Mouse (Mus musculus) spleen, adult 2 months (tissue): ENCODE data around the gene Adgrl3. TPM values are rescaled to one million over a fixed set of nuclear protein-coding genes. Genes with fewer than 3 reads are reported as not detected.
"Not testable (repeated sequence)": the region's sequence is repeated elsewhere in the genome, so short reads cannot be mapped to it uniquely, and the experiment has no call there.

ENCODE experiments used
- DNase-seq, 2 experiments: peaks; one replicate each; pipeline versions ENCODE4 v3.0.0 to v3.0.0-alpha.2; 2012 to 2021; ENCODE audit warnings: low spot score in 2 of 2, low read depth in 1 of 2
- H3K27ac ChIP-seq: fragments of 200-500 bp; 2 replicates; pipeline ENCODE4 v1.5.1; 2012; ENCODE audit warnings: low read length, inconsistent platforms; ENCODE audit not compliant: insufficient read depth
- H3K27me3 ChIP-seq: fragments of 200-500 bp; 2 replicates; pipeline ENCODE4 v1.6.1; 2012; ENCODE audit warnings: mild to moderate bottlenecking, moderate library complexity, low read length, inconsistent platforms; ENCODE audit not compliant: control insufficient read depth, insufficient read depth
- H3K36me3 ChIP-seq: fragments of 200-500 bp; 2 replicates; pipeline ENCODE4 v1.6.1; 2012; ENCODE audit warnings: mild to moderate bottlenecking, low read length, inconsistent platforms; ENCODE audit not compliant: control insufficient read depth, insufficient read depth
- H3K4me1 ChIP-seq: fragments of 200-500 bp; 2 replicates; pipeline ENCODE4 v1.6.1; 2011; ENCODE audit warnings: inconsistent platforms; ENCODE audit not compliant: control insufficient read depth, insufficient read depth, insufficient read length
- H3K4me3 ChIP-seq: fragments of 200-500 bp; 2 replicates; pipeline ENCODE4 v1.5.1; 2011; ENCODE audit warnings: mild to moderate bottlenecking, inconsistent platforms; ENCODE audit not compliant: insufficient read depth, insufficient read length; ENCODE audit errors: extremely low read depth
- CTCF ChIP-seq: fragments of 200-500 bp; IDR thresholded peaks from 2 replicates; pipeline ENCODE4 v1.5.1; 2011; ENCODE audit warnings: mild to moderate bottlenecking, inconsistent platforms; ENCODE audit not compliant: insufficient read depth, insufficient read length, insufficient replicate concordance; ENCODE audit errors: extremely low read depth
- POLR2A ChIP-seq: fragments of 200-500 bp; IDR thresholded peaks from 2 replicates; pipeline ENCODE4 v1.6.1; 2011; ENCODE audit warnings: low read depth, low read length, inconsistent platforms
- WGBS: fragments of 180-500 bp; shearing (Covaris S2); methylation state at CpG from one replicate; pipeline ENCODE4 v1.1.7; 2018; 5-methylcytosine and 5-hydroxymethylcytosine counted together
- polyA plus RNA-seq: library from polyadenylated mRNA; depleted of rRNA; stranded (reverse); fragments of >200 nt; gene quantifications from 2 replicates; pipeline ENCODE4 v1.2.3, GENCODE M21; 2012

The Adgrl3 gene
- polyA plus RNA-seq, 1 experiment = 2.5 TPM

DNA sequence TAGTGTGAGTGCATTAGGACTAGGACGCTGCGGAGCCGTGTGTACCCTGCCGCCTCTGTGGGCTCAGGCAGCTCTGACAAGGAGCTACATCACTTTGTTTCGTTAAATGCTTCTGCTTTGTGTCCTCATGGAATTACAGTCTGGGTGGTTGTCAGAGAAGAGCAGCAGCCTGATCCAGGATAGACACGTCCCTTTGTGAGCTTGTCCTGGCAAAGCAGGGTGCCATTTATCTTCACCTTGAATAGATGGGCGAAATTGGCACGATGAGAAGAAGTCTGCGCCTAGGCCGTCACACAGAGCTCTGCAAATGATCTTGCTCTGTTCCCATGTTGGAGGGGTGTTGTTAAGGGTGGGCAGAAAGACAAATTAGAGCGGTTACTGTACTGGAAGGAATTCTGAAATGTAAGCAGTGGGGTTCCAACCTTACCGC, 504.6 kb downstream of the Adgrl3 start:
- 91% methylated on average over 12 of the region's 12 CpGs for WGBS
- no peak for TF ChIP-seq POLR2A
- no peak for TF ChIP-seq CTCF
- Histone ChIP-seq H3K27me3 (no peaks in the 10 kb centered on the region), H3K36me3 (no peaks in the 10 kb centered on the region), H3K27ac (no peak overlapping the region), H3K4me1 (no peaks in the 10 kb centered on the region), H3K4me3 (no peak overlapping the region)
- no peak for DNase-seq

DNA sequence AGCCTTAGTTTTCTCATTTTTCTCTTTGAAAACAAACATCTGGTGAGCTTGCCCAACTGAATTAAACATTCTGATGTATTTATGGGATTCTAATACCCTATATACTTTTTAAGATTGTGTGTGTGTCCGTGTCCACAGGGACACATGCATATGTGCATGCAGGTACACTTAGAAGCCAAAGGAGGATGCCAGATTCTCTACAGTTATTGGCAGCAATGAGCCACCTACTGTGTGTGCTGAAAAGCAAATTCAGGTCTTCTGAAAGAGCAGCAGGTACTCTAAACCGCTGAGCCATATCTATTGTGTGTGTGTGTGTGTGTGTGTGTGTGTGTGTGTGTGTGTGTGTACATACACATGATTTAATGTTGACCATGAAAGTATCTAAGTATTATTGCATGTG, 505.4 kb downstream of the Adgrl3 start:
- no peak for TF ChIP-seq POLR2A
- TF ChIP-seq CTCF = no peak
- Histone ChIP-seq H3K4me1 (no peaks in the 10 kb centered on the region), H3K36me3 (no peaks in the 10 kb centered on the region), H3K27me3 (no peaks in the 10 kb centered on the region), H3K27ac (no peak overlapping the region), H3K4me3 (no peak overlapping the region)
- 81% methylated on average over 2 of the region's 2 CpGs for WGBS
- DNase-seq = no peak

DNA sequence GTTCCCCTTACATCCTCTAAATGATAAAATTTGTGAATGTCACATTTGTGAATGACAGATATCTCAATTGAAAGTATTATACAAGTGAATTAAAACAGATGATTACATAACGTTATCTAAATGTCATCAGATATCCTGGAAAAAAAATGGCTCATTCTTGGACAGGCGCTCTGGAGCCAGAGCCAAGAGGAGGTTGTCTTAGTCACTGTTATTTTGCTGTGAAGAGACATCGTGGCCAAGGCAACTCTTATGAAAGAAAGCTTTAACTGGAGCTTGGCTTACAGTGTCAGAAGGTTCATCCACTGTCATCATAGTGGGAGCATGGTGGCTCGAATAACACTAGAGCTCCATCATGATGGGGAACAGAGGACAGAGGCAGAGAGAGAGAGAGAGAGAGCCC, 511.7 kb downstream of the Adgrl3 start:
- Histone ChIP-seq H3K4me1 (no peaks in the 10 kb centered on the region), H3K4me3 (no peak overlapping the region), H3K27me3 (no peaks in the 10 kb centered on the region), H3K27ac (no peak overlapping the region), H3K36me3 (no peaks in the 10 kb centered on the region)
- WGBS = 86% methylated on average over 4 of the region's 4 CpGs
- TF ChIP-seq POLR2A = no peak
- no peak for TF ChIP-seq CTCF
- no peak for DNase-seq

DNA sequence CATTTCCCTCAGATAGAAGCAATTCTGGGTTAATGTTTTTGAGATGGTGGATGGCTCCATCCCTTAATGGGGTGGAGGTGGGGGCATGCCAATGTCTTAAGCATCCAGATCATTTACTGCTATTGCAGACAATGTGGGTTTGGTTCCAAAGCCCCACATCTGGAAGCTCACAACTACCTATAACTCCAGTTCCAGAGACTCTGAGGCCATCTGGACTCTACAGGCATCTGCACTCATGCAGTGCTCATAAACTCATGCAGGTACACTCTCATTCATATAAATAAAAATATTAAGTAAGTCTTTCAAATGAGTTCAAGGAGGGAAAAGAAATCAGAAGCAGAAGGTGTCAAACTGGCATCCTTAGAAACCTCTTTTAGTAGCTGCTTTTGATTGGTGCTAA, 530.3 kb downstream of the Adgrl3 start:
- Histone ChIP-seq H3K27ac (no peak overlapping the region), H3K4me1 (no peaks in the 10 kb centered on the region), H3K4me3 (no peak overlapping the region), H3K27me3 (no peaks in the 10 kb centered on the region), H3K36me3 (no peaks in the 10 kb centered on the region)
- no peak for TF ChIP-seq POLR2A
- no peak for TF ChIP-seq CTCF
- DNase-seq = no peak

DNA sequence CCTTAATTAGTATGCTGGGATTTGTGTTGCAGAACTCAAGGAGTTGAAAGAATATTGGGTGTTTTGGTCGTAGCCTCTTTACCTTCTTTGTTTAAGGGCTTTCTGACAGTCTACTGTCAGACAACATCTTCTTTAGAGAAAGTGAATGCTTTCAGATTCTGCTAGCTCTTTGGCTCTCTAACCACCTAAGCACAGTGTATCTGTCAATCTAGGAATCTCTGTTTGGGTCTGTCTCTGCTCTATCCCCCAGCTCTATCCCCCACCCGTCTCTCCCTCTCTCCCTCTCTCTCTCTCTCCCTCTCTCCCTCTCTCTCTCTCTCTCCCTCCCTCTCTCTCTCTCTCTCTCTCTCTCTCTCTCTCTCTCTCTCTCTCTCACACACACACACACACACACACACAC, 535.2 kb downstream of the Adgrl3 start:
- not testable (repeated sequence) for H3K36me3 ChIP-seq, H3K4me1 ChIP-seq, H3K4me3 ChIP-seq, H3K27ac ChIP-seq, H3K27me3 ChIP-seq, DNase-seq
- 78% methylated on average over 2 of the region's 2 CpGs for WGBS

DNA sequence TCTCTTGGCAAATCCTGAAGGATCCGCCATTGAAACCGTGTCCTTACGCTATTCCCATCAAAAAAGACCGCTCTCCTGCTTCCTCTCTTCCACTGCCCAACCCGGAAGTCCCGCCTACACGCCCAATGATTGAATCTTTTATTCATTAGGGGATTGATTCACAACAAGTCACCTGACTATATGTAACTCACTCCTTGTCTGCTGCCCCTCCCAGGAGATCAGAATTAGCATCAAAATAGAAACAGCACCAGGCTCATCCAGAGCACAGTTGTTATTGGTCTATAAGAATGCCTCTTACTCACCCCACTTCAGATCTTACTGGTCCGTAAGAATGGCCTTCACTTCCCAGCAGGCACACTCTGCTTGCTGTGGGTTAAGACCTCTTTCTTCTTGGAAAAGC, 536.1 kb downstream of the Adgrl3 start:
- H3K27me3 ChIP-seq = no peaks in the 10 kb centered on the region
- H3K4me3 ChIP-seq = no peak overlapping the region
- DNase-seq = no peak
- H3K27ac ChIP-seq = no peak overlapping the region
- H3K4me1 ChIP-seq = no peaks in the 10 kb centered on the region
- no peak for TF ChIP-seq POLR2A
- no peak for TF ChIP-seq CTCF
- H3K36me3 ChIP-seq = no peaks in the 10 kb centered on the region
- 87% methylated on average over 8 of the region's 8 CpGs for WGBS

DNA sequence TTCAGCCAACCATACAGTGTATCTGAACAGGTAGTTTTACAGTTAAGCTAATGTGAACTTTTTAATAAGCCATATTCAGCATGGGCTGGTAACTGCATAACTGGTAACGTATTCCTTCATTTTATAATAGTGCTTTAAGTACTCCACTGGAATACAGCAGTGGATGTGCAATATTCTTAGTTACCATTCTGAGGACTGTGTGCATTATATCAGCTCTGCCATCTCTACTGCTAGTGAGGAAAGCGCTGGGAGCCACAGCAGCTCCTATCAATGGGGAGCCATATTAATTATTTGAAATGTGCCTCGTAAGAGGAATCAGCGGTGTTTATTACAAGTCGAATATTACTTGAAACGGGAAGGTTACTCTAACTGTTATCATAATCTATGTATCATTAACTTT, 539.0 kb downstream of the Adgrl3 start:
- Histone ChIP-seq H3K4me1 (no peaks in the 10 kb centered on the region), H3K4me3 (no peak overlapping the region), H3K27ac (no peak overlapping the region), H3K36me3 (no peaks in the 10 kb centered on the region), H3K27me3 (no peaks in the 10 kb centered on the region)
- DNase-seq = no peak
- 94% methylated on average over 6 of the region's 6 CpGs for WGBS
- no peak for TF ChIP-seq CTCF
- TF ChIP-seq POLR2A = no peak
